Mouse (Mus musculus): ENCODE data around the gene Gsk3b. TPM values are rescaled to one million over a fixed set of nuclear protein-coding genes. Genes with fewer than 3 reads are reported as not detected.
"Not testable (repeated sequence)": the region's sequence is repeated elsewhere in the genome, so short reads cannot be mapped to it uniquely, and the experiment has no call there.

Gene Gsk3b
- polyA plus RNA-seq, 1 experiment from 2014 or later, result 138 TPM

DNA sequence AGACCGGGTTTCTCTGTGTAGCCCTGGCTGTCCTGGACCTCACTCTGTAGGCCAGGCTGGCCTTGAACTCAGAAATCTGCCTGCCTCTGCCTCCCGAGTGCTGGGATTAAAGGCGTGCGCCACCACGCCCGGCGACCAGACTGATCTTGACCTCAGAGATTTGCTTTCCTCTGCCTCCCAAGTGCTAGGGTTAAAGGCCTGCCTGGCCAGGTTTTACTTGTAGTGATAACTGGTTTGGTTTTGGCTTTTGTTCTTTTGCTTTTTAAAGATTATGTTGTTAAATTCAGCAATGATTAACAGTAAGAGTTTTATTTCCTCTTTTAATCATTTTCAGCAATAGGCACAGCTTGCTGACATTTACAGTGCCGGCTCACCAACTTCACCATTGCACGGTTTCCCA, 29.1 kb downstream of the Gsk3b start:
- H3K9ac ChIP-seq (ENCODE audit: low read depth, low read length); H3K36me3 ChIP-seq (ENCODE audit: control insufficient read depth, insufficient read depth, low read length); ATAC-seq; H3K4me3 ChIP-seq (ENCODE audit: low read depth, low read length); H3K27ac ChIP-seq (ENCODE audit: low read length); H3K4me2 ChIP-seq (ENCODE audit: low read length); H3K9me3 ChIP-seq (replicated peaks; ENCODE audit: control insufficient read depth, low read length, poor library complexity, severe bottlenecking); H3K27me3 ChIP-seq (ENCODE audit: control insufficient read depth, insufficient read depth, low read depth, low read length): not testable (repeated sequence)
- peaks cover 14% of the 10 kb centered on the region for H3K4me1 ChIP-seq (ENCODE audit: control insufficient read depth, insufficient read depth, low read length)
- 90% methylated on average over 9 of the region's 9 CpGs for WGBS

GRCm38 (mm10) chr16:38118723-38119122, 29.9 kb downstream of the Gsk3b start:
- no peak overlapping the region for H3K4me2 ChIP-seq (ENCODE audit: low read length)
- WGBS, result 81% methylated on average over 1 of the region's 1 CpGs
- no peak overlapping the region for H3K27ac ChIP-seq (ENCODE audit: low read length)
- no peak for ATAC-seq
- no peak overlapping the region for H3K9ac ChIP-seq (ENCODE audit: low read depth, low read length)
- H3K9me3 ChIP-seq (replicated peaks; ENCODE audit: control insufficient read depth, low read length, poor library complexity, severe bottlenecking), result no peaks in the 10 kb centered on the region
- no peak overlapping the region for H3K4me3 ChIP-seq (ENCODE audit: low read depth, low read length)
- H3K36me3 ChIP-seq (ENCODE audit: control insufficient read depth, insufficient read depth, low read length), result no peaks in the 10 kb centered on the region
- peaks cover 10% of the 10 kb centered on the region for H3K4me1 ChIP-seq (ENCODE audit: control insufficient read depth, insufficient read depth, low read length)
- H3K27me3 ChIP-seq (ENCODE audit: control insufficient read depth, insufficient read depth, low read depth, low read length), result no peaks in the 10 kb centered on the region

- H3K27ac ChIP-seq (ENCODE audit: low read length), result no peak overlapping the region
- WGBS, result 87% methylated on average over 5 of the region's 5 CpGs
- H3K36me3 ChIP-seq (ENCODE audit: control insufficient read depth, insufficient read depth, low read length), result no peaks in the 10 kb centered on the region
- no peak for ATAC-seq
- no peak overlapping the region for H3K4me2 ChIP-seq (ENCODE audit: low read length)
- H3K9ac ChIP-seq (ENCODE audit: low read depth, low read length), result no peak overlapping the region
- H3K4me1 ChIP-seq (ENCODE audit: control insufficient read depth, insufficient read depth, low read length), result peaks cover 10% of the 10 kb centered on the region
- H3K9me3 ChIP-seq (replicated peaks; ENCODE audit: control insufficient read depth, low read length, poor library complexity, severe bottlenecking), result no peaks in the 10 kb centered on the region
- no peak overlapping the region for H3K4me3 ChIP-seq (ENCODE audit: low read depth, low read length)
- H3K27me3 ChIP-seq (ENCODE audit: control insufficient read depth, insufficient read depth, low read depth, low read length), result no peaks in the 10 kb centered on the region
Observed at GRCm38 (mm10) chr16:38119286-38119685, 30.5 kb downstream of the Gsk3b start.

GRCm38 (mm10) chr16:38129171-38129570, 40.4 kb downstream of the Gsk3b start:
- H3K9me3 ChIP-seq (replicated peaks; ENCODE audit: control insufficient read depth, low read length, poor library complexity, severe bottlenecking), result no peaks in the 10 kb centered on the region
- no peak overlapping the region for H3K9ac ChIP-seq (ENCODE audit: low read depth, low read length)
- H3K36me3 ChIP-seq (ENCODE audit: control insufficient read depth, insufficient read depth, low read length), result no peaks in the 10 kb centered on the region
- H3K27me3 ChIP-seq (ENCODE audit: control insufficient read depth, insufficient read depth, low read depth, low read length), result no peaks in the 10 kb centered on the region
- H3K4me3 ChIP-seq (ENCODE audit: low read depth, low read length), result no peak overlapping the region
- ATAC-seq, result no peak
- H3K4me1 ChIP-seq (ENCODE audit: control insufficient read depth, insufficient read depth, low read length), result peaks cover 28% of the 10 kb centered on the region
- H3K27ac ChIP-seq (ENCODE audit: low read length), result no peak overlapping the region
- no peak overlapping the region for H3K4me2 ChIP-seq (ENCODE audit: low read length)
- WGBS, result 80% methylated on average over 5 of the region's 5 CpGs

DNA sequence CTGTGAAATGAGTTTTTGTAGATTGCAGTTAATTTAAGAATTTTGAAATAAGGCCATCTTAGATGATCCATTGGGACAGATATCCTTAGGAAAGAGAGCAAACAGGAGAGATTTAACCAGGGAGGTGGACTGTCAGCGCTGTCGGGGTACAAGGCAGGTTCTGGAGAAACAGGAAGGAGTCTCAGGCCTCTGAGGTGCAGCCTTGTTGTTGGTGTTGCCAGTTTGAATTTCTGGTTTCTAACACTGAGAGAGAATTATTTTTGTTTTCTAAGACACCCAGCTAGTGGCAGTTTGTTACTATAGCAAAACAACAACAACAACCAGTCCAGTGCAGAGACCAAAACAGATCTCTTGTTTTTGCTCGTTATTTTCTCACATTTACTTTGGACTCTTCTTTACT, 42.2 kb downstream of the Gsk3b start:
- Histone ChIP-seq H3K27ac (ENCODE audit: low read length) (no peak overlapping the region), H3K36me3 (ENCODE audit: control insufficient read depth, insufficient read depth, low read length) (no peaks in the 10 kb centered on the region), H3K4me2 (ENCODE audit: low read length) (no peak overlapping the region), H3K9me3 (replicated peaks; ENCODE audit: control insufficient read depth, low read length, poor library complexity, severe bottlenecking) (no peaks in the 10 kb centered on the region), H3K4me1 (ENCODE audit: control insufficient read depth, insufficient read depth, low read length) (peaks cover 30% of the 10 kb centered on the region), H3K9ac (ENCODE audit: low read depth, low read length) (no peak overlapping the region), H3K4me3 (ENCODE audit: low read depth, low read length) (no peak overlapping the region), H3K27me3 (ENCODE audit: control insufficient read depth, insufficient read depth, low read depth, low read length) (no peaks in the 10 kb centered on the region)
- ATAC-seq, result no peak
- 79% methylated on average over 3 of the region's 3 CpGs for WGBS

DNA sequence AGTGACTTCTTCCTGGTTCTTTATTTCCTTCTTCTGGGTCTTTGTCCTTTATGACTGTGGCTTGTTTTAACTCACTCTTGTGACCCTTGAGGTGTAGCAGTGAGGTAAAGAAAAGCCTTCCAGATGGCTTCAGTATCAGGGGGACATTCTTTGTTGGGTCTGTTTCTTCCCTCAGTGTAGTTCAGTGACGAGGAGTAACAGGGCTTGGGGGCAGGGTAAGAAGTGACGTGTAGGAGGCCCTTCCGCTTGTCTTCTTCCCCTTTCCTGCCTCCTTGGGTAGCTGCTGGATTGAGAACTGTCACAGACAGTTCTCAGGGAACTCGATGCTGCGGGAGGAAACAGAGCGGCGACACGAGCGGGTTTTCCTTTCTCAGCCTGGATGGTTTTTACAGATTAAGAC, 43.0 kb downstream of the Gsk3b start:
- WGBS, result 33% methylated on average over 9 of the region's 9 CpGs
- Histone ChIP-seq H3K4me3 (ENCODE audit: low read depth, low read length) (no peak overlapping the region), H3K4me1 (ENCODE audit: control insufficient read depth, insufficient read depth, low read length) (peaks cover 36% of the 10 kb centered on the region), H3K36me3 (ENCODE audit: control insufficient read depth, insufficient read depth, low read length) (no peaks in the 10 kb centered on the region), H3K27me3 (ENCODE audit: control insufficient read depth, insufficient read depth, low read depth, low read length) (no peaks in the 10 kb centered on the region), H3K9me3 (replicated peaks; ENCODE audit: control insufficient read depth, low read length, poor library complexity, severe bottlenecking) (no peaks in the 10 kb centered on the region), H3K4me2 (ENCODE audit: low read length) (no peak overlapping the region; the same call in 1 of the 2 replicates), H3K27ac (ENCODE audit: low read length) (no peak overlapping the region), H3K9ac (ENCODE audit: low read depth, low read length) (no peak overlapping the region)
- ATAC-seq, result no peak

GRCm38 (mm10) chr16:38132210-38132609, 43.4 kb downstream of the Gsk3b start:
- Histone ChIP-seq H3K4me1 (ENCODE audit: control insufficient read depth, insufficient read depth, low read length) (peaks cover 40% of the 10 kb centered on the region), H3K27ac (ENCODE audit: low read length) (no peak overlapping the region), H3K27me3 (ENCODE audit: control insufficient read depth, insufficient read depth, low read depth, low read length) (no peaks in the 10 kb centered on the region), H3K9ac (ENCODE audit: low read depth, low read length) (no peak overlapping the region), H3K4me3 (ENCODE audit: low read depth, low read length) (no peak overlapping the region), H3K4me2 (ENCODE audit: low read length) (no peak overlapping the region), H3K9me3 (replicated peaks; ENCODE audit: control insufficient read depth, low read length, poor library complexity, severe bottlenecking) (no peaks in the 10 kb centered on the region), H3K36me3 (ENCODE audit: control insufficient read depth, insufficient read depth, low read length) (no peaks in the 10 kb centered on the region)
- ATAC-seq, result no peak
- WGBS, result 48% methylated on average over 7 of the region's 7 CpGs

GRCm38 (mm10) chr16:38137296-38137695, 48.5 kb downstream of the Gsk3b start:
- H3K27me3 ChIP-seq (ENCODE audit: control insufficient read depth, insufficient read depth, low read depth, low read length), result no peaks in the 10 kb centered on the region
- H3K27ac ChIP-seq (ENCODE audit: low read length), result 0 out of 2 replicates have a peak overlapping the region, but pooled peaks have one; percentile 18
- H3K4me1 ChIP-seq (ENCODE audit: control insufficient read depth, insufficient read depth, low read length), result peaks cover 52% of the 10 kb centered on the region
- no peaks in the 10 kb centered on the region for H3K9me3 ChIP-seq (replicated peaks; ENCODE audit: control insufficient read depth, low read length, poor library complexity, severe bottlenecking)
- no peak for ATAC-seq
- no peak overlapping the region for H3K9ac ChIP-seq (ENCODE audit: low read depth, low read length)
- H3K4me3 ChIP-seq (ENCODE audit: low read depth, low read length), result no peak overlapping the region
- H3K36me3 ChIP-seq (ENCODE audit: control insufficient read depth, insufficient read depth, low read length), result no peaks in the 10 kb centered on the region
- no peak overlapping the region for H3K4me2 ChIP-seq (ENCODE audit: low read length)
- 39% methylated on average over 5 of the region's 5 CpGs for WGBS

DNA sequence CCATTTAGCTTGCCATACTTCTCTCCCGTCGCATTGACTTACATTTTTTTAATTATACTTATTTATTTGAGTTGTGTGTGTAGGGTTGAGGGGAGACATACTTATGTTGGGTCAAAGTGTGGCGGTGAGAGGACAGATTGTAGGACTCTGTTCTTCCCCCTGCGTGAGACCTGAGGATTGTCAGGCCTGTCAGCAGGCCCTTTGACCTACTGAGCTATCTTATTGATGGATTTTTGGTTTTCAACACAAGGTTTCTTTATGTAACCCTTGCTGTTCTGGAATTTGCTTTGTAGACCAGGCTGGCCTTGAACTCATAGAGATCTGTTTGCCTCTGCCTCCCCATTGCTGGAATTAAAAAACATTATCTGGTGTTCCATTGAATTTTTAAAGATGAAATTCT, 56.1 kb downstream of the Gsk3b start:
- Histone ChIP-seq H3K4me2 (ENCODE audit: low read length) (no peak overlapping the region), H3K4me3 (ENCODE audit: low read depth, low read length) (no peak overlapping the region), H3K9me3 (replicated peaks; ENCODE audit: control insufficient read depth, low read length, poor library complexity, severe bottlenecking) (no peaks in the 10 kb centered on the region), H3K36me3 (ENCODE audit: control insufficient read depth, insufficient read depth, low read length) (no peaks in the 10 kb centered on the region), H3K27ac (ENCODE audit: low read length) (no peak overlapping the region), H3K27me3 (ENCODE audit: control insufficient read depth, insufficient read depth, low read depth, low read length) (no peaks in the 10 kb centered on the region), H3K4me1 (ENCODE audit: control insufficient read depth, insufficient read depth, low read length) (peaks cover 4% of the 10 kb centered on the region; the same call in 1 of the 2 replicates), H3K9ac (ENCODE audit: low read depth, low read length) (no peak overlapping the region)
- no peak for ATAC-seq
- WGBS, result 93% methylated on average over 4 of the region's 4 CpGs

DNA sequence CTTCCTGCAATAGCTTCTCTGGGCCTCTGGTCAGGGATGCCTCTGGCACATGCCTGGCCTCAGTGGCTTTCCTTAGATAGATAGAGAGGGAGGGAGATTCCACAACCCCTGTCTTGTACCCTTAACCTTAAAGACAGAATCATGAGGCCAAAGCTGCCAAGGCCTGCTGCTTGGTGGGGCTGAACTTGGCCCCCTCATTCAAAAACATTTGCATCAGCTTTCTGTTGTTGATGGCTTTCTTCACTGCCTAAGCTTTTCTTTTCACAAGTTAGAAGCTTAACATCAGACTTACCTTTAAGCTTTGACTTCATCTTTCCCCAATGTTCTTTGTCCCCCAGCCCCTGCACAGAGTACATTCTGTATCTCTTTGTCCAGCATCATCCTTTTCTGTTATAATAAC, 61.8 kb downstream of the Gsk3b start:
- ATAC-seq, result no peak
- Histone ChIP-seq H3K9ac (ENCODE audit: low read depth, low read length) (no peak overlapping the region), H3K27me3 (ENCODE audit: control insufficient read depth, insufficient read depth, low read depth, low read length) (no peaks in the 10 kb centered on the region), H3K4me1 (ENCODE audit: control insufficient read depth, insufficient read depth, low read length) (no peaks in the 10 kb centered on the region), H3K9me3 (replicated peaks; ENCODE audit: control insufficient read depth, low read length, poor library complexity, severe bottlenecking) (no peaks in the 10 kb centered on the region), H3K27ac (ENCODE audit: low read length) (no peak overlapping the region), H3K4me2 (ENCODE audit: low read length) (no peak overlapping the region), H3K4me3 (ENCODE audit: low read depth, low read length) (no peak overlapping the region), H3K36me3 (ENCODE audit: control insufficient read depth, insufficient read depth, low read length) (no peaks in the 10 kb centered on the region)

Data from midbrain, embryonic 16.5 days (tissue).